ENCODE assay signal across 9 mouse cellular contexts in genomic region chr1:137899305-137899704, GRCm38 (mm10).
DNase-seq lines count a peak whose midpoint lies in the region; ATAC-seq and TF ChIP-seq lines count a peak whose summit lies in the region.
"Had no signal": no experiment of that assay in that cellular context is flagged by ENCODE, and none has a peak within 500 bp of the region (broad histone marks: within the 10 kb centered on the region; RNA-seq: fewer than 3 reads in every experiment).

No protein-coding gene starts in this region.

- intact Hi-C loops in gastrocnemius, adult 2 months (cut with DNase I) = loop anchor here (10.0 kb wide), 2 partner anchors 145 to 245 kb away; no protein-coding TSS in a partner anchor
- intact Hi-C loops in gastrocnemius, postnatal 36 days (cut with DNase I) = no loop called here

- no peaks in the 10 kb centered on the region for H3K36me3 ChIP-seq in C2C12 (ENCODE audit: control insufficient read depth, insufficient read depth)
- no peaks in the 10 kb centered on the region for H3K36me3 ChIP-seq in forebrain, embryonic 15.5 days
- 0 out of 2 replicates have a peak, but pooled peaks cover 3% of the 10 kb centered on the region for H3K36me3 ChIP-seq in limb, embryonic 14.5 days (ENCODE audit: control insufficient read depth, insufficient read depth, low read length)
- no peaks in the 10 kb centered on the region for H3K36me3 ChIP-seq in stomach, embryonic 14.5 days (ENCODE audit: control insufficient read depth, insufficient read depth, low read length)
- H3K36me3 ChIP-seq: G1E had no signal

- H3K4me3 ChIP-seq in gastrocnemius, adult 2 months = peak overlapping the region; percentile 80
- H3K4me3 ChIP-seq in C2C12 (ENCODE audit: insufficient read depth, poor library complexity, severe bottlenecking) = peak overlapping the region; percentile 38
- H3K4me3 ChIP-seq in forebrain, embryonic 15.5 days = peak overlapping the region; percentile 53
- peak overlapping the region; percentile 73 for H3K4me3 ChIP-seq in limb, embryonic 14.5 days (replicated peaks; ENCODE audit: low read length)
- H3K4me3 ChIP-seq in stomach, embryonic 14.5 days (ENCODE audit: low read depth, low read length) = peak overlapping the region; percentile 65

- H3K79me3 ChIP-seq in C2C12 (ENCODE audit: low read depth) = peaks cover 3% of the 10 kb centered on the region

- no peaks in the 10 kb centered on the region for H3K27me3 ChIP-seq in C2C12 (ENCODE audit: control insufficient read depth, insufficient read depth, insufficient read length)
- no peaks in the 10 kb centered on the region for H3K27me3 ChIP-seq in forebrain, embryonic 15.5 days
- no peaks in the 10 kb centered on the region for H3K27me3 ChIP-seq in limb, embryonic 14.5 days (ENCODE audit: control insufficient read depth, insufficient read depth, low read length)
- no peaks in the 10 kb centered on the region for H3K27me3 ChIP-seq in stomach, embryonic 14.5 days (ENCODE audit: control insufficient read depth, insufficient read depth, low read length)

- ATAC-seq in forebrain, embryonic 15.5 days (replicated peaks) = no peak
- no peak for ATAC-seq in limb, embryonic 14.5 days (ENCODE audit: low FRiP score, low read depth)
- no peak for ATAC-seq in stomach, embryonic 14.5 days (ENCODE audit: insufficient number of reproducible peaks, insufficient read depth, low FRiP score, low read depth)

- TF ChIP-seq POLR2A in limb, embryonic 14.5 days (IDR thresholded peaks at IDR 0.05; ENCODE audit: borderline replicate concordance, extremely low read depth, insufficient read depth, insufficient read length) = no peak

- peaks cover 29% of the 10 kb centered on the region for H3K4me1 ChIP-seq in forebrain, embryonic 15.5 days
- peaks cover 12% of the 10 kb centered on the region for H3K4me1 ChIP-seq in limb, embryonic 14.5 days (ENCODE audit: control insufficient read depth, insufficient read depth, low read length)
- no peaks in the 10 kb centered on the region for H3K4me1 ChIP-seq in stomach, embryonic 14.5 days (ENCODE audit: control insufficient read depth, insufficient read depth, low read length)

- no peak for DNase-seq in gastrocnemius, adult 2 months
- DNase-seq in gastrocnemius, postnatal 36 days = no peak
- peak; percentile 58 for DNase-seq in limb, embryonic 14.5 days (ENCODE audit: low spot score)
- no peak for DNase-seq in urinary bladder, postnatal 14 days (ENCODE audit: low spot score)
- no peak for DNase-seq in left cerebral cortex, adult 9 months (ENCODE audit: low spot score in 2 of 2)

- 0% methylated on average over 6 of the region's 6 CpGs for WGBS in forebrain, embryonic 15.5 days
- WGBS in limb, embryonic 14.5 days = 3% methylated on average over 6 of the region's 6 CpGs
- WGBS in stomach, embryonic 14.5 days = under 1% methylated on average over 6 of the region's 6 CpGs

- H3ac ChIP-seq in C2C12 (ENCODE audit: control insufficient read depth, insufficient read length, low read depth) = no peak overlapping the region

- H3K79me2 ChIP-seq in C2C12 (ENCODE audit: control insufficient read depth, insufficient read depth) = peaks cover 20% of the 10 kb centered on the region

- peak overlapping the region; percentile 83 for H3K27ac ChIP-seq in gastrocnemius, adult 2 months
- peak overlapping the region; percentile 98 for H3K27ac ChIP-seq in forebrain, embryonic 15.5 days (replicated peaks)
- H3K27ac ChIP-seq in limb, embryonic 14.5 days (replicated peaks; ENCODE audit: low read depth, low read length) = peak overlapping the region; percentile 95
- peak overlapping the region; percentile 94 for H3K27ac ChIP-seq in stomach, embryonic 14.5 days (ENCODE audit: low read length)

- TF ChIP-seq CTCF in gastrocnemius, adult 2 months (IDR thresholded peaks at IDR 0.05) = no peak
- no peak for TF ChIP-seq CTCF in C2C12 (IDR thresholded peaks at IDR 0.05; ENCODE audit: control insufficient read depth, insufficient read depth, insufficient read length)

- H3K9me3 ChIP-seq in forebrain, embryonic 15.5 days = no peaks in the 10 kb centered on the region
- no peaks in the 10 kb centered on the region for H3K9me3 ChIP-seq in limb, embryonic 14.5 days (ENCODE audit: control insufficient read depth, low read length)
- no peaks in the 10 kb centered on the region for H3K9me3 ChIP-seq in stomach, embryonic 14.5 days (ENCODE audit: control insufficient read depth, low read depth, low read length)

- peak overlapping the region; percentile 66 for H3K9ac ChIP-seq in forebrain, embryonic 15.5 days (replicated peaks)
- H3K9ac ChIP-seq in limb, embryonic 14.5 days (ENCODE audit: low read depth, low read length, severe bottlenecking) = peak overlapping the region; percentile 90
- H3K9ac ChIP-seq in stomach, embryonic 14.5 days (replicated peaks; ENCODE audit: low read depth, low read length) = peak overlapping the region; percentile 71

- peak overlapping the region; percentile 50 for H3K4me2 ChIP-seq in forebrain, embryonic 15.5 days (replicated peaks)
- H3K4me2 ChIP-seq in limb, embryonic 14.5 days (replicated peaks; ENCODE audit: low read depth, low read length, severe bottlenecking) = peak overlapping the region; percentile 65
- H3K4me2 ChIP-seq in stomach, embryonic 14.5 days (replicated peaks; ENCODE audit: low read depth, low read length) = peak overlapping the region; percentile 61

TF ChIP-seq in C2C12, 6 proteins besides CTCF, POLR2A, EP300 and RAD21:
- TF ChIP-seq FOSL1 (IDR thresholded peaks at IDR 0.05; ENCODE audit: insufficient read depth, low read length, poor library complexity, severe bottlenecking) (no peak), MAX (IDR thresholded peaks at IDR 0.05) (no peak), MYOD1 (IDR thresholded peaks at IDR 0.05; ENCODE audit: control insufficient read depth, insufficient read length, low read depth) (no peak), CEBPB (IDR thresholded peaks at IDR 0.05; ENCODE audit: low read depth) (no peak), USF1 (IDR thresholded peaks at IDR 0.05; ENCODE audit: low read depth) (no peak), MYOG (IDR thresholded peaks at IDR 0.05; ENCODE audit: control insufficient read depth, extremely low read depth, insufficient read length) (no peak)
TF ChIP-seq in C2C12: peak in this region for 0.
